Mouse (Mus musculus): ENCODE measurements around the gene Rad51ap2. TPM values are rescaled to one million over a fixed set of nuclear protein-coding genes. Genes with fewer than 3 reads are reported as not detected.
A peak's percentile ranks its signal among the peaks of the same experiment; 100 is the strongest.

The Rad51ap2 gene
- not detected for polyA plus RNA-seq (2012; fragmentation: generic; extraction: Trizol)

- Histone ChIP-seq H3K27me3 (ENCODE audit: control insufficient read depth, insufficient read depth, insufficient read length) (no peaks in the 10 kb centered on the region), H3K79me2 (ENCODE audit: control insufficient read depth, insufficient read depth) (no peaks in the 10 kb centered on the region), H3K4me3 (no peak within 1 kb of the TSS), H3ac (ENCODE audit: control insufficient read depth, insufficient read length) (no peak within 1 kb of the TSS), H3K4me2 (ENCODE audit: low read depth) (peak within 1 kb of the TSS; percentile 38), H3K36me3 (ENCODE audit: control insufficient read depth, insufficient read depth) (no peaks in the 10 kb centered on the region)
- TF ChIP-seq E2F4 (IDR thresholded peaks at IDR 0.05; ENCODE audit: insufficient read depth) (no peak), MYOG (IDR thresholded peaks at IDR 0.05; ENCODE audit: control insufficient read depth in 1 of 3, insufficient read depth in 1 of 3, insufficient read length in 2 of 3, low read depth in 2 of 3) (no peak), TCF3 (IDR thresholded peaks at IDR 0.05; ENCODE audit: insufficient read length, low read depth) (no peak), SRF (IDR thresholded peaks at IDR 0.05; ENCODE audit: control insufficient read depth, insufficient read length, low read depth) (no peak), USF1 (IDR thresholded peaks at IDR 0.05; ENCODE audit: low read depth) (no peak), CEBPB (IDR thresholded peaks at IDR 0.05; ENCODE audit: insufficient read depth, poor library complexity, severe bottlenecking) (no peak)
These were observed at the start of gene Rad51ap2 for GRCm38 (mm10) chr12:11455549-11456194. TSS of gene Rad51ap2 (plus strand) at chr12:11456079.

DNA sequence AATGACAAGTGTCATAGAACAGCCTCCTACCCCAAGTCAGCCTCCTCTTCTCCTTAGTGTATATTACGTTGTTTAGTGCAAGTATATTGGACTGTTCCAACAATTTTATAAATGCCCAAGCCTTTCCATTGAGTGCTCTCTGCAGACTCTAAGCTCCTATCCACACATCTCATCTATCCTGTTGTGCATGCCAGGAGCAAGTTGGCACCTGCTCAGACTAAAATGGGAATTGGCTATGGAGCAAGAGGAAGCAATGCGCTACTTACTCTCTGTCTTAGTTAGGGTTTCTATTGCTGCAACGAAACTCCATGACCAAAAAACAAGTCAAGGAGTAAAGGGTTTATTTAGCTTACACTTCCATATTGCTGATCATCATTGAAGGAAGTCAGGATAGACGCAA is 48.2 kb upstream of the Rad51ap2 start:
- Histone ChIP-seq H3K4me2 (ENCODE audit: low read depth) (no peak overlapping the region), H3ac (ENCODE audit: control insufficient read depth, insufficient read length) (no peak overlapping the region), H3K27me3 (ENCODE audit: control insufficient read depth, insufficient read depth, insufficient read length) (no peaks in the 10 kb centered on the region), H3K79me2 (ENCODE audit: control insufficient read depth, insufficient read depth) (no peaks in the 10 kb centered on the region), H3K4me3 (no peak overlapping the region), H3K36me3 (ENCODE audit: control insufficient read depth, insufficient read depth) (no peaks in the 10 kb centered on the region)
- TF ChIP-seq TCF12 (IDR thresholded peaks at IDR 0.05; ENCODE audit: insufficient read depth, poor library complexity, severe bottlenecking): no peak
- TF ChIP-seq MYOD1 (IDR thresholded peaks at IDR 0.05; ENCODE audit: control insufficient read depth in 1 of 3, insufficient read length in 2 of 3, low read depth in 2 of 3): no peak

DNA sequence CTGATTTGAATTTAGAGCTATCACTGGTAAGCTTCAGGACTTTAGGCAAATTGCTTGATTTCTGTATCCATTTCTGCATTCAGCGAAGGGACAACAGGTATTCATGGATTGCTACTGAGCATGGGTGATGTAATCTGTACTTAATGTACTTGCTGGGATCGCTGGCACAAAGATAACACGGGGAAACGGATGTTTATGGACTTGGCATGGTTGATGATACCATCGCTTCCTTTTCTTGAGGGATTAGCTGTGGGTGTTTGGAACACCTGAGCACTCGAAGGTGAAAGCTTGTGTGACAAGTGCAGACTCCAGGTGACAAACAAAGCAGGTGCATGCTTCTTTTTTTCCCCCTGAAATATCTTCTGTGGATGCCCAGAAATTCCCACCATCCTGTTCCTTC is 37.8 kb upstream of the Rad51ap2 start:
- Histone ChIP-seq H3K36me3 (ENCODE audit: control insufficient read depth, insufficient read depth) (no peaks in the 10 kb centered on the region), H3K27me3 (ENCODE audit: control insufficient read depth, insufficient read depth, insufficient read length) (no peaks in the 10 kb centered on the region), H3K79me2 (ENCODE audit: control insufficient read depth, insufficient read depth) (no peaks in the 10 kb centered on the region), H3ac (ENCODE audit: control insufficient read depth, insufficient read length) (no peak overlapping the region), H3K4me2 (ENCODE audit: low read depth) (no peak overlapping the region), H3K4me3 (no peak overlapping the region)
- TF ChIP-seq MYOG (IDR thresholded peaks at IDR 0.05; ENCODE audit: control insufficient read depth in 1 of 3, insufficient read depth in 1 of 3, insufficient read length in 2 of 3, low read depth in 2 of 3) (no peak), TCF12 (IDR thresholded peaks at IDR 0.05; ENCODE audit: insufficient read depth, poor library complexity, severe bottlenecking) (no peak), TCF3 (IDR thresholded peaks at IDR 0.05; ENCODE audit: insufficient read length, low read depth) (no peak), MYOD1 (IDR thresholded peaks at IDR 0.05; ENCODE audit: control insufficient read depth in 1 of 3, insufficient read length in 2 of 3, low read depth in 2 of 3) (no peak), REST (IDR thresholded peaks at IDR 0.05; ENCODE audit: insufficient read depth, insufficient read length) (no peak)

- TF ChIP-seq MYOD1 (IDR thresholded peaks at IDR 0.05; ENCODE audit: control insufficient read depth in 1 of 3, insufficient read length in 2 of 3, low read depth in 2 of 3) (no peak), REST (IDR thresholded peaks at IDR 0.05; ENCODE audit: insufficient read depth, insufficient read length) (no peak), TCF3 (IDR thresholded peaks at IDR 0.05; ENCODE audit: insufficient read length, low read depth) (no peak), USF1 (IDR thresholded peaks at IDR 0.05; ENCODE audit: low read depth) (no peak), E2F4 (IDR thresholded peaks at IDR 0.05; ENCODE audit: insufficient read depth) (no peak), SRF (IDR thresholded peaks at IDR 0.05; ENCODE audit: control insufficient read depth, insufficient read length, low read depth) (no peak), POLR2AphosphoS2 (IDR thresholded peaks at IDR 0.05; ENCODE audit: insufficient read length, low read depth) (no peak), CEBPB (IDR thresholded peaks at IDR 0.05; ENCODE audit: insufficient read depth, poor library complexity, severe bottlenecking) (no peak), POLR2A (IDR thresholded peaks at IDR 0.05; ENCODE audit: insufficient read length, low read depth) (no peak), MAX (IDR thresholded peaks at IDR 0.05; ENCODE audit: low read depth) (no peak), MYOG (IDR thresholded peaks at IDR 0.05; ENCODE audit: control insufficient read depth in 1 of 3, insufficient read depth in 1 of 3, insufficient read length in 2 of 3, low read depth in 2 of 3) (no peak)
These were observed 28.5 kb upstream of the Rad51ap2 start for GRCm38 (mm10) chr12:11427396-11427795.

GRCm38 (mm10) chr12:11433126-11433525 is 22.8 kb upstream of the Rad51ap2 start:
- no peak overlapping the region for H3ac ChIP-seq (ENCODE audit: control insufficient read depth, insufficient read length)
- H3K36me3 ChIP-seq (ENCODE audit: control insufficient read depth, insufficient read depth): no peaks in the 10 kb centered on the region
- no peak for TF ChIP-seq CEBPB (IDR thresholded peaks at IDR 0.05; ENCODE audit: insufficient read depth, poor library complexity, severe bottlenecking)
- no peak for TF ChIP-seq REST (IDR thresholded peaks at IDR 0.05; ENCODE audit: insufficient read depth, insufficient read length)
- no peak for TF ChIP-seq MYOD1 (IDR thresholded peaks at IDR 0.05; ENCODE audit: control insufficient read depth in 1 of 3, insufficient read length in 2 of 3, low read depth in 2 of 3)
- no peak for TF ChIP-seq TCF12 (IDR thresholded peaks at IDR 0.05; ENCODE audit: insufficient read depth, poor library complexity, severe bottlenecking)
- peaks cover 22% of the 10 kb centered on the region for H3K27me3 ChIP-seq (ENCODE audit: control insufficient read depth, insufficient read depth, insufficient read length)
- H3K4me3 ChIP-seq: no peak overlapping the region
- H3K79me2 ChIP-seq (ENCODE audit: control insufficient read depth, insufficient read depth): no peaks in the 10 kb centered on the region
- no peak overlapping the region for H3K4me2 ChIP-seq (ENCODE audit: low read depth)

More at GRCm38 (mm10) chr12:11427396-11427795, 28.5 kb upstream of the Rad51ap2 start:
- H3K4me2 ChIP-seq (ENCODE audit: low read depth): no peak overlapping the region
- H3K36me3 ChIP-seq (ENCODE audit: control insufficient read depth, insufficient read depth): no peaks in the 10 kb centered on the region
- no peaks in the 10 kb centered on the region for H3K79me2 ChIP-seq (ENCODE audit: control insufficient read depth, insufficient read depth)
- H3ac ChIP-seq (ENCODE audit: control insufficient read depth, insufficient read length): no peak overlapping the region
- no peaks in the 10 kb centered on the region for H3K27me3 ChIP-seq (ENCODE audit: control insufficient read depth, insufficient read depth, insufficient read length)
- H3K4me3 ChIP-seq: no peak overlapping the region
